10 mouse cellular contexts compared by ENCODE assay signal in the genomic region with DNA sequence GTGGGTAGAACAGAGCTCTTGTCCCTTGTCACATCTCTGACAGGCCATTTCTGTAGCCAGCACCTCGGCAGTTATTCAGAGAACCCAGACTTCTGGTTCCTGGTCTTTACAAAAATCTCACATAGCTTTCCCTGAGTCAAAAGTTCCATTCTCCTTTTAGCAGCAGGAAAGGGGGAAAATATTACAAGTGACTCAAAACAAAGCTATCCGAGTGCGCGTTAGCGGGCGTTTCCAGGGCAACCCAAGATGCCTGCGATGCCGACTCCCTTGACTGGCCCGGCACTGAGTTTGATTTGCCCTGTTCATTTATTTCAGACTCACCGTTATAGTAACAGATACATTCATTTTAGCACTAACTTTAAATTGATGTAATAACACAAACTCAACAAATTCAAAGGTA. TPM values are rescaled to one million over a fixed set of nuclear protein-coding genes. Genes with fewer than 3 reads are reported as not detected.
DNase-seq lines count a peak whose midpoint lies in the region; ATAC-seq and TF ChIP-seq lines count a peak whose summit lies in the region.
"Had no signal": no experiment of that assay in that cellular context is flagged by ENCODE, and none has a peak within 500 bp of the region (broad histone marks: within the 10 kb centered on the region; RNA-seq: fewer than 3 reads in every experiment).

No protein-coding gene starts in this region.

- H3K27ac ChIP-seq in heart, embryonic 12.5 days (ENCODE audit: poor library complexity, severe bottlenecking): peak overlapping the region; percentile 84
- H3K27ac ChIP-seq in forebrain, embryonic 15.5 days (replicated peaks): no peak overlapping the region
- H3K27ac ChIP-seq: hindbrain, embryonic 15.5 days; neural tube, embryonic 13.5 days had no signal

- H3K27me3 ChIP-seq in heart, embryonic 12.5 days (replicated peaks): no peaks in the 10 kb centered on the region
- no peaks in the 10 kb centered on the region for H3K27me3 ChIP-seq in forebrain, embryonic 15.5 days
- no peaks in the 10 kb centered on the region for H3K27me3 ChIP-seq in myocyte (ENCODE audit: control insufficient read depth, insufficient read depth, insufficient read length)
- H3K27me3 ChIP-seq: hindbrain, embryonic 15.5 days; neural tube, embryonic 13.5 days had no signal

- H3K79me2 ChIP-seq in myocyte (ENCODE audit: control insufficient read depth, insufficient read depth): no peaks in the 10 kb centered on the region

- H3ac ChIP-seq in myocyte (ENCODE audit: control insufficient read depth, insufficient read length): no peak overlapping the region

- WGBS in heart, embryonic 12.5 days: 49% methylated on average over 10 of the region's 10 CpGs
- 11% methylated on average over 10 of the region's 10 CpGs for WGBS in forebrain, embryonic 15.5 days

- no peak overlapping the region for H3K9ac ChIP-seq in heart, embryonic 12.5 days
- H3K9ac ChIP-seq in forebrain, embryonic 15.5 days (replicated peaks): 0 out of 2 replicates have a peak overlapping the region, but pooled peaks have one; percentile 5
- H3K9ac ChIP-seq: hindbrain, embryonic 15.5 days; neural tube, embryonic 13.5 days had no signal

- peaks cover 4% of the 10 kb centered on the region for H3K36me3 ChIP-seq in heart, embryonic 12.5 days
- no peaks in the 10 kb centered on the region for H3K36me3 ChIP-seq in forebrain, embryonic 15.5 days
- H3K36me3 ChIP-seq in myocyte (ENCODE audit: control insufficient read depth, insufficient read depth): no peaks in the 10 kb centered on the region
- H3K36me3 ChIP-seq: hindbrain, embryonic 15.5 days had no signal

- no peak for DNase-seq in heart, postnatal 10 days
- peak; percentile 43 for DNase-seq in urinary bladder, postnatal 14 days (ENCODE audit: low spot score)
- DNase-seq in urinary bladder, postnatal 36 days (ENCODE audit: low spot score in 2 of 2): no peak
- no peak for DNase-seq in spleen, adult 18-20 months
- no peak for DNase-seq in cerebellum, postnatal 25 days

- intact Hi-C loops in heart, postnatal 10 days (cut with DNase I): no loop called here

- TF ChIP-seq POLR2A in myocyte (IDR thresholded peaks at IDR 0.05; ENCODE audit: insufficient read length, low read depth): no peak

- no peak for ATAC-seq in heart, embryonic 12.5 days (ENCODE audit: insufficient number of reproducible peaks, low FRiP score)
- no peak for ATAC-seq in forebrain, embryonic 15.5 days (replicated peaks)

- H3K4me2 ChIP-seq in heart, embryonic 12.5 days: no peak overlapping the region
- no peak overlapping the region for H3K4me2 ChIP-seq in forebrain, embryonic 15.5 days (replicated peaks)
- H3K4me2 ChIP-seq in myocyte (ENCODE audit: low read depth): peak overlapping the region; percentile 19
- H3K4me2 ChIP-seq: hindbrain, embryonic 15.5 days; neural tube, embryonic 13.5 days had no signal

- H3K4me1 ChIP-seq in heart, embryonic 12.5 days (replicated peaks): peaks cover 71% of the 10 kb centered on the region
- H3K4me1 ChIP-seq in forebrain, embryonic 15.5 days: peaks cover 13% of the 10 kb centered on the region

- no peak overlapping the region for H3K4me3 ChIP-seq in heart, embryonic 12.5 days
- H3K4me3 ChIP-seq in forebrain, embryonic 15.5 days: no peak overlapping the region
- no peak overlapping the region for H3K4me3 ChIP-seq in myocyte
- H3K4me3 ChIP-seq: hindbrain, embryonic 15.5 days; neural tube, embryonic 13.5 days had no signal

- no peaks in the 10 kb centered on the region for H3K9me3 ChIP-seq in heart, embryonic 12.5 days (replicated peaks)
- H3K9me3 ChIP-seq in forebrain, embryonic 15.5 days: no peaks in the 10 kb centered on the region
- H3K9me3 ChIP-seq: hindbrain, embryonic 15.5 days; neural tube, embryonic 13.5 days had no signal

TF ChIP-seq in myocyte, 11 proteins besides CTCF, POLR2A, EP300 and RAD21:
- TF ChIP-seq POLR2AphosphoS2 (IDR thresholded peaks at IDR 0.05; ENCODE audit: insufficient read length, low read depth) (no peak), MYOD1 (IDR thresholded peaks at IDR 0.05; ENCODE audit: control insufficient read depth in 1 of 3, insufficient read length in 2 of 3, low read depth in 2 of 3) (no peak), MYOG (IDR thresholded peaks at IDR 0.05; ENCODE audit: control insufficient read depth in 1 of 3, insufficient read depth in 1 of 3, insufficient read length in 2 of 3, low read depth in 2 of 3) (no peak), SRF (IDR thresholded peaks at IDR 0.05; ENCODE audit: control insufficient read depth, insufficient read length, low read depth) (no peak), CEBPB (IDR thresholded peaks at IDR 0.05; ENCODE audit: insufficient read depth, poor library complexity, severe bottlenecking) (no peak), MAX (IDR thresholded peaks at IDR 0.05; ENCODE audit: low read depth) (no peak), TCF3 (IDR thresholded peaks at IDR 0.05; ENCODE audit: insufficient read length, low read depth) (no peak), REST (IDR thresholded peaks at IDR 0.05; ENCODE audit: insufficient read depth, insufficient read length) (no peak), USF1 (IDR thresholded peaks at IDR 0.05; ENCODE audit: low read depth) (no peak), TCF12 (IDR thresholded peaks at IDR 0.05; ENCODE audit: insufficient read depth, poor library complexity, severe bottlenecking) (no peak), E2F4 (IDR thresholded peaks at IDR 0.05; ENCODE audit: insufficient read depth) (no peak)

RNA-seq across cellular contexts. Expression of a gene that starts 21.8 kb away (rescaled TPM):
- 51.4 and 56.0 TPM in 2 replicates for polyA plus RNA-seq in heart, embryonic 12.5 days (2016; fragmentation: Nextera tagmentation; extraction: Ambion mirVana)
- total RNA-seq in heart, postnatal 10 days (2021): 100 to 1,000 TPM in 1 of 2 experiments, 10 to 100 TPM in 1; 98.7 to 101 TPM
- polyA plus RNA-seq in forebrain, embryonic 15.5 days (2015; fragmentation: Nextera tagmentation; extraction: Ambion mirVana): 7.5 and 11.4 TPM in 2 replicates
- 15.4 TPM for polyA plus RNA-seq in myocyte (2012; fragmentation: generic; extraction: Trizol)
